Mouse (Mus musculus): ENCODE results near the gene Ccnj. TPM values are rescaled to one million over a fixed set of nuclear protein-coding genes. Genes with fewer than 3 reads are reported as not detected.
A peak's percentile ranks its signal among the peaks of the same experiment; 100 is the strongest.

The Ccnj gene
- polyA plus RNA-seq, 1 experiment = 2.1 TPM

DNA sequence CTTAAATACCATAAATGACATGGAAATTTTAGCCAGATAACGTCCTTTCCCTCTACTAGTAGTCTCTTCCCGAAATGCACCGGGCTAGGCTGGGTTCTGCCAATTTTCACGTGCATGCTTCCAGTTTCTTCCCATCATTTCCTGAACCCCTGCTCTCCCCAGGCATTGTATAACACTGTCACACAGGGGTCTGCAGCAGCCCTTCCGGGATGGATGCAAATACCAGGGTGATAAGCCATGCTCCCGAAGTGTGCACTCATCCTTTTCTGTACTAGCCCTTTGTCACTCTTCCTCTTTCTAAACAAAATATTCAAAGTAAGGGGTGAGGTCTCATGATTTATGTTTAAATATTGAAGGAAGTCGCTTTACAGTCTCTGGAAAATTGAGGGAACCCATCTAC lies 881 bp upstream of the Ccnj start:
- H3K4me3 ChIP-seq = peak overlapping the region; percentile 60
- TF ChIP-seq E2F4 (IDR thresholded peaks at IDR 0.05; ENCODE audit: insufficient read depth) (no peak), MAX (IDR thresholded peaks at IDR 0.05; ENCODE audit: low read depth) (no peak), POLR2A (IDR thresholded peaks at IDR 0.05; ENCODE audit: insufficient read length, low read depth) (no peak), CEBPB (IDR thresholded peaks at IDR 0.05; ENCODE audit: insufficient read depth, poor library complexity, severe bottlenecking) (no peak), SRF (IDR thresholded peaks at IDR 0.05; ENCODE audit: control insufficient read depth, insufficient read length, low read depth) (no peak), MYOD1 (IDR thresholded peaks at IDR 0.05; ENCODE audit: control insufficient read depth in 1 of 3, insufficient read length in 2 of 3, low read depth in 2 of 3) (no peak), MYOG (IDR thresholded peaks at IDR 0.05; ENCODE audit: control insufficient read depth in 1 of 3, insufficient read depth in 1 of 3, insufficient read length in 2 of 3, low read depth in 2 of 3) (no peak), TCF12 (IDR thresholded peaks at IDR 0.05; ENCODE audit: insufficient read depth, poor library complexity, severe bottlenecking) (no peak), POLR2AphosphoS2 (IDR thresholded peaks at IDR 0.05; ENCODE audit: insufficient read length, low read depth) (no peak), USF1 (IDR thresholded peaks at IDR 0.05; ENCODE audit: low read depth) (no peak), TCF3 (IDR thresholded peaks at IDR 0.05; ENCODE audit: insufficient read length, low read depth) (no peak), REST (IDR thresholded peaks at IDR 0.05; ENCODE audit: insufficient read depth, insufficient read length) (no peak)

DNA sequence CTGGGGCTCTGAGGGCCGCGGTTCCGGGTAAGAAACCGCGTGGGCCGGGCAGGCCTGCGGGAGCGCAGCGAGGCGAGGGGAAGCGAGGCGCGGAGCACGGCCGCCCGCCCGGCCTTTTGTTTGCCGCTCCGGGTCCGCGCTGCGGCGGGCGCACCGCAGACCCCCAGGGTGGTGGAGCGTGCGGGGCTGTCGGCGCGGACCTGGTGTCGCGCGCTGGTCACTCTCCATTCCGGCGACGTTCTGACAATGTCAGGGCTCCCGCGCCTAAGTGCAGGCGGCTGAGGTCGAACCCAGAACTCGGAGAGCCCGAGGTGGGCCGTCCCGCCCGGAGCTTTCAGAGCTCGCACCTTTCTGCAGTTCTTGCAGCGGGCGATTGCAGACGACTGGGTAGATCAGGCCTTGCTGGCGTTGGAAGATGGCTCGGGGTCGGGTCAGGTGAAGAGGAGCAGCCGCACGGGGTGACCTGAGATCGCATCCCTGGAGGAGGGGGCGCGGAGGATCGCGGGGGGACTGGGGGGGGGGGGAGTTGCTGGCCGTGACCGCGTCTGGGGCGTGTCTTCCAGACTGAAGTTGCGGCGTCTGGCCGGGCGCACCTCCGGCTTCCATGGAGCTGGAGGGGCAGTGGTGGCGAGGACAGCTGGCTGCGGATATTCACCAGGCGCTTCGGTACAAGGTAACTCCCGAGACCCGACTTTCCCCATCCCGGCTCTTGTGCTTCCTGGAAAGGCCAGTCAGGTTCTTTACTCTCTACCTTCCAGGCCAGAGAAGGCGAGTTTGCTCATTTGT lies 530 bp downstream of the Ccnj start:
- TF ChIP-seq MYOG (IDR thresholded peaks at IDR 0.05; ENCODE audit: control insufficient read depth in 1 of 3, insufficient read depth in 1 of 3, insufficient read length in 2 of 3, low read depth in 2 of 3) (peak in 1 of 3 experiments; percentile 38), POLR2A (IDR thresholded peaks at IDR 0.05; ENCODE audit: insufficient read length, low read depth) (no peak), CEBPB (IDR thresholded peaks at IDR 0.05; ENCODE audit: insufficient read depth, poor library complexity, severe bottlenecking) (no peak), E2F4 (IDR thresholded peaks at IDR 0.05; ENCODE audit: insufficient read depth) (no peak), POLR2AphosphoS2 (IDR thresholded peaks at IDR 0.05; ENCODE audit: insufficient read length, low read depth) (no peak)
- Histone ChIP-seq H3K79me2 (ENCODE audit: control insufficient read depth, insufficient read depth) (no peaks in the 10 kb centered on the region), H3K27me3 (ENCODE audit: control insufficient read depth, insufficient read depth, insufficient read length) (peaks cover 28% of the 10 kb centered on the region), H3K4me2 (ENCODE audit: low read depth) (peak overlapping the region; percentile 91), H3K36me3 (ENCODE audit: control insufficient read depth, insufficient read depth) (no peaks in the 10 kb centered on the region), H3ac (ENCODE audit: control insufficient read depth, insufficient read length) (peak overlapping the region; percentile 45), H3K4me3 (peak overlapping the region; percentile 60)

More for the DNA sequence above, 881 bp upstream of the Ccnj start:
- no peaks in the 10 kb centered on the region for H3K79me2 ChIP-seq (ENCODE audit: control insufficient read depth, insufficient read depth)
- H3K4me2 ChIP-seq (ENCODE audit: low read depth) = peak overlapping the region; percentile 69
- no peaks in the 10 kb centered on the region for H3K36me3 ChIP-seq (ENCODE audit: control insufficient read depth, insufficient read depth)
- H3K27me3 ChIP-seq (ENCODE audit: control insufficient read depth, insufficient read depth, insufficient read length) = peaks cover 31% of the 10 kb centered on the region
- H3ac ChIP-seq (ENCODE audit: control insufficient read depth, insufficient read length) = peak overlapping the region; percentile 45

GRCm38 (mm10) chr19:40832361-40832760 lies 1.3 kb downstream of the Ccnj start:
- peaks cover 1% of the 10 kb centered on the region for H3K36me3 ChIP-seq (ENCODE audit: control insufficient read depth, insufficient read depth)
- peak overlapping the region; percentile 60 for H3K4me3 ChIP-seq
- peak overlapping the region; percentile 45 for H3ac ChIP-seq (ENCODE audit: control insufficient read depth, insufficient read length)
- no peaks in the 10 kb centered on the region for H3K79me2 ChIP-seq (ENCODE audit: control insufficient read depth, insufficient read depth)
- H3K4me2 ChIP-seq (ENCODE audit: low read depth) = peak overlapping the region; percentile 91
- TF ChIP-seq POLR2AphosphoS2 (IDR thresholded peaks at IDR 0.05; ENCODE audit: insufficient read length, low read depth) (no peak), REST (IDR thresholded peaks at IDR 0.05; ENCODE audit: insufficient read depth, insufficient read length) (no peak), TCF12 (IDR thresholded peaks at IDR 0.05; ENCODE audit: insufficient read depth, poor library complexity, severe bottlenecking) (no peak), MYOD1 (IDR thresholded peaks at IDR 0.05; ENCODE audit: control insufficient read depth in 1 of 3, insufficient read length in 2 of 3, low read depth in 2 of 3) (no peak), MAX (IDR thresholded peaks at IDR 0.05; ENCODE audit: low read depth) (no peak), TCF3 (IDR thresholded peaks at IDR 0.05; ENCODE audit: insufficient read length, low read depth) (no peak), SRF (IDR thresholded peaks at IDR 0.05; ENCODE audit: control insufficient read depth, insufficient read length, low read depth) (no peak)
- H3K27me3 ChIP-seq (ENCODE audit: control insufficient read depth, insufficient read depth, insufficient read length) = peaks cover 21% of the 10 kb centered on the region

- no peak overlapping the region for H3ac ChIP-seq (ENCODE audit: control insufficient read depth, insufficient read length)
- no peak overlapping the region for H3K4me2 ChIP-seq (ENCODE audit: low read depth)
- H3K36me3 ChIP-seq (ENCODE audit: control insufficient read depth, insufficient read depth) = peaks cover 4% of the 10 kb centered on the region
- H3K27me3 ChIP-seq (ENCODE audit: control insufficient read depth, insufficient read depth, insufficient read length) = peaks cover 2% of the 10 kb centered on the region
- no peaks in the 10 kb centered on the region for H3K79me2 ChIP-seq (ENCODE audit: control insufficient read depth, insufficient read depth)
- TF ChIP-seq USF1 (IDR thresholded peaks at IDR 0.05; ENCODE audit: low read depth) (no peak), TCF12 (IDR thresholded peaks at IDR 0.05; ENCODE audit: insufficient read depth, poor library complexity, severe bottlenecking) (no peak), SRF (IDR thresholded peaks at IDR 0.05; ENCODE audit: control insufficient read depth, insufficient read length, low read depth) (no peak), MYOG (IDR thresholded peaks at IDR 0.05; ENCODE audit: control insufficient read depth in 1 of 3, insufficient read depth in 1 of 3, insufficient read length in 2 of 3, low read depth in 2 of 3) (no peak), POLR2A (IDR thresholded peaks at IDR 0.05; ENCODE audit: insufficient read length, low read depth) (no peak), POLR2AphosphoS2 (IDR thresholded peaks at IDR 0.05; ENCODE audit: insufficient read length, low read depth) (no peak), MYOD1 (IDR thresholded peaks at IDR 0.05; ENCODE audit: control insufficient read depth in 1 of 3, insufficient read length in 2 of 3, low read depth in 2 of 3) (no peak), CEBPB (IDR thresholded peaks at IDR 0.05; ENCODE audit: insufficient read depth, poor library complexity, severe bottlenecking) (no peak)
- no peak overlapping the region for H3K4me3 ChIP-seq
These were observed 3.4 kb downstream of the Ccnj start for GRCm38 (mm10) chr19:40834436-40834835.

GRCm38 (mm10) chr19:40838205-40838604 lies 7.1 kb downstream of the Ccnj start:
- H3K4me3 ChIP-seq = no peak overlapping the region
- peaks cover 17% of the 10 kb centered on the region for H3K36me3 ChIP-seq (ENCODE audit: control insufficient read depth, insufficient read depth)
- H3K4me2 ChIP-seq (ENCODE audit: low read depth) = no peak overlapping the region
- H3K27me3 ChIP-seq (ENCODE audit: control insufficient read depth, insufficient read depth, insufficient read length) = no peaks in the 10 kb centered on the region
- no peak overlapping the region for H3ac ChIP-seq (ENCODE audit: control insufficient read depth, insufficient read length)
- no peak for TF ChIP-seq REST (IDR thresholded peaks at IDR 0.05; ENCODE audit: insufficient read depth, insufficient read length)
- no peak for TF ChIP-seq POLR2AphosphoS2 (IDR thresholded peaks at IDR 0.05; ENCODE audit: insufficient read length, low read depth)
- TF ChIP-seq MAX (IDR thresholded peaks at IDR 0.05; ENCODE audit: low read depth) = no peak
- no peak for TF ChIP-seq CEBPB (IDR thresholded peaks at IDR 0.05; ENCODE audit: insufficient read depth, poor library complexity, severe bottlenecking)
- TF ChIP-seq E2F4 (IDR thresholded peaks at IDR 0.05; ENCODE audit: insufficient read depth) = no peak
- TF ChIP-seq MYOG (IDR thresholded peaks at IDR 0.05; ENCODE audit: control insufficient read depth in 1 of 3, insufficient read depth in 1 of 3, insufficient read length in 2 of 3, low read depth in 2 of 3) = no peak
- no peak for TF ChIP-seq MYOD1 (IDR thresholded peaks at IDR 0.05; ENCODE audit: control insufficient read depth in 1 of 3, insufficient read length in 2 of 3, low read depth in 2 of 3)
- no peak for TF ChIP-seq TCF12 (IDR thresholded peaks at IDR 0.05; ENCODE audit: insufficient read depth, poor library complexity, severe bottlenecking)
- no peak for TF ChIP-seq SRF (IDR thresholded peaks at IDR 0.05; ENCODE audit: control insufficient read depth, insufficient read length, low read depth)
- TF ChIP-seq TCF3 (IDR thresholded peaks at IDR 0.05; ENCODE audit: insufficient read length, low read depth) = no peak
- H3K79me2 ChIP-seq (ENCODE audit: control insufficient read depth, insufficient read depth) = no peaks in the 10 kb centered on the region

Data from myocyte (in vitro differentiated cells).